Mouse (Mus musculus): ENCODE results near the gene Cxcr5.

The Cxcr5 gene

GRCm38 (mm10) chr9:44539816-44540421 lies 21.8 kb downstream of the Cxcr5 start:
- no peak for DNase-seq (ENCODE audit: inconsistent age in 2 of 2, low spot score in 1 of 2)

GRCm38 (mm10) chr9:44537625-44538301 lies 23.9 kb downstream of the Cxcr5 start:
- peak in 1 of 2 experiments; percentile 40 for DNase-seq (ENCODE audit: inconsistent age in 2 of 2, low spot score in 1 of 2)

- no peak for DNase-seq (ENCODE audit: inconsistent age in 2 of 2, low spot score in 1 of 2)
These were observed 28.6 kb downstream of the Cxcr5 start for GRCm38 (mm10) chr9:44532991-44533580.

DNA sequence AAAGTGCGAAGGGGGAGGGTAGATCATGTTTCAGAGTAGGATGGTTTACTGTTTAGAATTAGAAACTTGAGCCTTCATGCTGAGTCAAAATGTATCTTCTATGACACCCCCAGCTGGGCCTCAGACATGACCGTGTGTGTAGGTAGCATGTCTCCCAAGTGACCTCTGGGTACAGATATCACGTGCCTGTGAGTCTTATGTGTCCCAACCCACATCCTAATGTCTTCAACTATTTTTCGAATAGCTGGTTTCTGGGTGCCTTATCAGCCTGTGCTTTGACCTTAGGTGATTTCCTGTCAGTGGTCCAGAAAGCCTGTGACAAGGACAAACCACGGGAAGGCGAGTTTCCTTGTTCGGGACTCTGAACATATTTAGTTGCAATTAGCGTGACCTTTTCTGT lies 33.3 kb downstream of the Cxcr5 start:
- DNase-seq (ENCODE audit: inconsistent age in 2 of 2, low spot score in 1 of 2) = peak in 1 of 2 experiments; percentile 49

GRCm38 (mm10) chr9:44526337-44527112 lies 35.2 kb downstream of the Cxcr5 start:
- no peak for DNase-seq (ENCODE audit: inconsistent age in 2 of 2, low spot score in 1 of 2)

DNA sequence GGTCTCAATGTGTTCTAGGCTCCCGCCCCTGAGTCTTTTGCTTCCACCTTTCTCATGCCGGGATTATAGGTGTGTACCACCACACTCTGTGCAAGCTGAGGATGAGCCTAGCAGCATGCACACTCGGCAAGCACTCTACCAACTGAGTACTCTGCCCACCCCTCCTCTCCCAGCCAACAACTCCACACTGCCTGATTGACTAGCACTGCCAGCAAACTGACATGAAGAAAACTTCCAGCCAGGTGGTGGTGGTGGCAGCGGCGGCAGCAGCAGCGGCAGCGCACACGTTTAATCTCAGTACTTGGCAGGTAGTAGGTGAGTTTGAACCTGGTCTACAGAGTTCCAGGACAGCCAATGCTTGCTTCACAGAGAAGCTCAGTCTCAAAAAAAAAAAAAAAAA lies 36.1 kb downstream of the Cxcr5 start:
- DNase-seq (ENCODE audit: inconsistent age in 2 of 2, low spot score in 1 of 2) = no peak

DNA sequence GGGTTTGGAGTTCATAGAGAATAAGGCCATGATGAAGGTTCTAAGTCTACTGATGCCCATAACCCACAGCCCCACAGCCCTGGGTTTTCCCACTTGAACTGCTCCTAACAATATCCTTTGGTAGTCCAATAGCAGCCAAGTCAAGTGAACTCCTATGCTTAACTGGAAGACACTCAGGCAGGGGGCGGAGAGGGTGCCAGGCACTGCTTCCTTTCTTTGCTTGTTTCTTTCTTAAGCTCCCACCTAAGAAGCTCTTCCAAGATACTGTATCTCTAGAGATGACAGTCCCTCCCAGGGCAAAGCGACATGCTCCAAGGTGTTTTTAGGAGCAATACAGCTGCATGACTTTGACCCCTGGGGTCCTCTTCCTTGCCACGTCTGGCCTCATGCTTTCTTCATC lies 36.7 kb downstream of the Cxcr5 start:
- no peak for DNase-seq (ENCODE audit: inconsistent age in 2 of 2, low spot score in 1 of 2)

DNA sequence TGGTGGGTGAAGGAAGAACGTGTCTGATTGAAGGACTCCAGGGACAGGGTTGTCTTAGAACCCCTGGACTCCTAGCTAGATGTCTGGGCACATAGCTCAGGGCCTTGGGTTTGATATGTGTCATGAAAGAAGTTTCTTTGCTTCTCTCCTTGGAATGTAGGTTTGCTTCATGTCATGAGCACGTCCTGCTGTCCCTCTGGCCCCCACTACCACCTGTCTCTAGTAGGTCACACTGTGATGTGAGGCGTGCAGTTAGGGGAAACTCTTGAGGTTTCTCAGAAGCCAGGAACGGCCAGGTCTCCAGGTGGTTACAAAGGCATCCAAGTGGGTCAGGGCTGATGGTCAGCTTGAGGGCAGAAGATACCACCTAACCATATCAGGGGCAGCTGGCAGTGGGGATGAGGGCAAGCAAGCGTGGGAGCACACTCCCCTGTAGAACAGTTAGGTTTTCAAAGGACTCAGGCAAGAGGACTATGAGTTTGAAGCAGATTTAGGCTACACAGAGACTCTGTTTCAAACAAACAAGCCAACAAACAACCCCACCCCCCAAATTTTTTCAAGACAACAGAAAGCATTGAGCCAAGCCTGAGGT lies 37.3 kb downstream of the Cxcr5 start:
- DNase-seq (ENCODE audit: inconsistent age in 2 of 2, low spot score in 1 of 2) = no peak

DNA sequence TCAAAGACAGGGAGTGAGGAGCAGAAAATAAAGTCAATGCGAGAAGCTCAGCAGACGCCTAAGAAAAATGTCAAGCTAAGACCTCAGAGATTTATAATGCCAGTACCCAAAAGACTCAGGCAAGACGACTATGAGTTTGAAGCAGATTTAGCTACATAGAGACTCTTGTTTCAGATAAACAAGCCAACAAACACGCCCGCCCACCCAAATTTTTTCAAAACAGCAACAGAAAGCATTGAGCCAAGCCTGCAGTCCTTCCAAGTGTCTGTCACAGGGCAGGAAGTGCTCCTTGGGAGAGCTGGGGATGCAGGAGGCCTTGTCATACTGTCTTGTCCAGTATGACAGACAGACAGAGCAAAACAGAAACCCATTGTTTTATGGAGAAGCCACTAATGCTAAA lies 38.0 kb downstream of the Cxcr5 start:
- DNase-seq (ENCODE audit: inconsistent age in 2 of 2, low spot score in 1 of 2) = no peak

DNA sequence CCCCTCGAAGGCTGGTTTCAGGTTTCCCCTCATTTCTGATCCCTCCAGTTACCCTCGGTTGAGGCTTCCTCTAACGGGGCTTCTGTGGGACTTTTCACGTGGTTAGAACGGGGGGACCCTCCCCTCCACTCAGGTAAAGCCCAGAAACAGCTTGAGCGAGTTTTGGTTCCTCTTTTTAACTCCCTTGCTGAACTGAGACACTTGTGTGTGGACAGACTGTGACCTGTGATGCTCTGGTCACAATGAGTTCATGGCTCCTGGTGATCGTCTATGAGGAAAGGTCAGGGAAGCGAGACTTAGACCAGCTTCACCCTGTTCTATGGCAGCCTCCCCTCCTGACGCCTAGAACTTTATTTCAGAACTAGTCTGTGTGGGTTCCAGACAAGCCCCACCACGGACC lies 39.8 kb downstream of the Cxcr5 start:
- no peak for DNase-seq (ENCODE audit: inconsistent age in 2 of 2, low spot score in 1 of 2)

- no peak for DNase-seq (ENCODE audit: inconsistent age in 2 of 2, low spot score in 1 of 2)
These were observed 43.6 kb downstream of the Cxcr5 start for GRCm38 (mm10) chr9:44518068-44518467.

DNA sequence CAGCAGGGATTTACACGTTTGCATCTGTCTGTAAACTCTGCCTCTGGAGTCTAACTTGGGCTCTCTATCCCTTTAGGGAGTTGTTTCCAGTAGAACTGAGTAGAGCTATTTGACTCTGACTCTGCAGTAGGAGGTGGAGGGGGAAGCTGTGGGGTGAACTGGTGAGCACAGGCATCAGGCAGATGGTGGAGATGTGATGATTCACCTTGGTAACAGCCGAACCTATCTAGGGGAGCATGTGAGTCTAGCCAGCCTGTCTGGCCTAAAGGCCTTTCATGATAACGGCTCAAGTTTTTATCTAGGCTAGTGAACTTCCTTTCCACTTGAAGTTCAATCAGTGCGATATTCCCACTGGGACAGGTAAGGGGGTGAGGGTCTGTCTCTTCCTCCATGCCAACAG lies 44.3 kb downstream of the Cxcr5 start:
- DNase-seq (ENCODE audit: inconsistent age in 2 of 2, low spot score in 1 of 2) = peak in 1 of 2 experiments; percentile 47

- DNase-seq (ENCODE audit: inconsistent age in 2 of 2, low spot score in 1 of 2) = no peak
These were observed 45.8 kb downstream of the Cxcr5 start for GRCm38 (mm10) chr9:44515891-44516290.

DNA sequence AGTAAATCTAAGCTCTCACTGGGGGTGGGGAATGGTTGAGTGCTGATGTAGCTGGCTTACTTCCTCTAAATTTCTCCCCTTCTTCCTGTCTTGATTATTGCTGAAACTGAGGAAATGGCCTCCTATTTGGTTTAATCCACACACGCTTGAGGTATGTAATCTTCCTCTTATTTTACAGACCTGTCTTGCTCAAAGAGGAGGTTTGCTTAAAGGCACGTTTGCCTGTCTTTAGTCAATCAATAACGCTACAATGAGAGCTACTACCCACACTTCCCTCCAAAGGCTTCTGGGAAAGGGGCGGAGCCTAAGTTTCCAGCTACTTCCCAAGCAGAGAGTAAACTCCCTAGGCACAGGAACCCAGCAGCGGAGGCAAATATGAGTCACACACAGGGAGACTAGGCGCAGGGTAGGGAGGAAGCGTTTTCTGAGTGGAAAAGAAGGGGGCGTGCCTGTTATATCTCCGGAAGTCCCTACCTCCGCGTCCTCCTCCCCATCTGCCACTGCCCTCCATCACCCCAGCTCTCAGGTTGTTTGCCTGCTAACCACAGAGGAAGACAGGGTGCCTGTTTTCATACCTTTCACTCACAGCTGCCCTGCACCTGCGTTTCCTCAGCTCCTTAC lies 46.4 kb downstream of the Cxcr5 start:
- peak; percentile 47 to 76 for DNase-seq (ENCODE audit: inconsistent age in 2 of 2, low spot score in 1 of 2)

DNA sequence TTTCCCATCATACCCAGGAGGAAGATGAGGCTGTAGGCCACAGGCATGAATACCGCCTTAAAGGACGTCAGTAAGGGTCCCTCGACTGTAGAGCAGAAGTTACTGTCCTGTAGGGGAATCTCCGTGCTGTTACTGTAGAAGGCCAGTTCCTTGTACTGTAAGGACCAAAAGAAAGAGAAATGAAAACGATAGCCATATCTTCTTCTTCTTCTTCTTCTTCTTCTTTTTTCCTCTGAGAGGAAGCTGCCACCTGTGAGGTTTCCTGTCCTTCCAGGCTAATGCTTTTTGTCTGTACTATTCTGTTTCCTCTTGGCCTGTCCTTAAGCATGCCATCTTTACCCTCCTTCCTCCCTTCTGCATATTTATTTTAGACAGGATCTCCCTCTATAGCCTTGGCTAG lies 47.5 kb downstream of the Cxcr5 start:
- DNase-seq (ENCODE audit: inconsistent age in 2 of 2, low spot score in 1 of 2) = no peak

- no peak for DNase-seq (ENCODE audit: inconsistent age in 2 of 2, low spot score in 1 of 2)
These were observed 48.1 kb downstream of the Cxcr5 start for GRCm38 (mm10) chr9:44513610-44514009.

GRCm38 (mm10) chr9:44513121-44513520 lies 48.6 kb downstream of the Cxcr5 start:
- peak in 1 of 2 experiments; percentile 43 for DNase-seq (ENCODE audit: inconsistent age in 2 of 2, low spot score in 1 of 2)

DNA sequence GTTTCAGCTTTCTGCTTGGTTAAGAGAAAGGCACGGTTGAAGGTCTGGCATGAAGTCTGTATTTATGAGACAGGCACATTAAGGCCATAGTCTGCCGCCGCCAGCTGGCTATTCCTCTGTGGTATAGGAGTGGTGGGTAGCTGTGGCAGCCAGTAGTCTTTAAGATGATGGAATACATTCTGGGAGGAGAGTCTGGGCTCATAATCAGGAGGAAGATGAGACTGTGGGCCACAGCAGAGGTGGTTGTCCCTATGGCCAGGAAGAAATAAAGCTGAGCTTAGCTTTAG lies 49.0 kb downstream of the Cxcr5 start:
- no peak for DNase-seq (ENCODE audit: inconsistent age in 2 of 2, low spot score in 1 of 2)

DNA sequence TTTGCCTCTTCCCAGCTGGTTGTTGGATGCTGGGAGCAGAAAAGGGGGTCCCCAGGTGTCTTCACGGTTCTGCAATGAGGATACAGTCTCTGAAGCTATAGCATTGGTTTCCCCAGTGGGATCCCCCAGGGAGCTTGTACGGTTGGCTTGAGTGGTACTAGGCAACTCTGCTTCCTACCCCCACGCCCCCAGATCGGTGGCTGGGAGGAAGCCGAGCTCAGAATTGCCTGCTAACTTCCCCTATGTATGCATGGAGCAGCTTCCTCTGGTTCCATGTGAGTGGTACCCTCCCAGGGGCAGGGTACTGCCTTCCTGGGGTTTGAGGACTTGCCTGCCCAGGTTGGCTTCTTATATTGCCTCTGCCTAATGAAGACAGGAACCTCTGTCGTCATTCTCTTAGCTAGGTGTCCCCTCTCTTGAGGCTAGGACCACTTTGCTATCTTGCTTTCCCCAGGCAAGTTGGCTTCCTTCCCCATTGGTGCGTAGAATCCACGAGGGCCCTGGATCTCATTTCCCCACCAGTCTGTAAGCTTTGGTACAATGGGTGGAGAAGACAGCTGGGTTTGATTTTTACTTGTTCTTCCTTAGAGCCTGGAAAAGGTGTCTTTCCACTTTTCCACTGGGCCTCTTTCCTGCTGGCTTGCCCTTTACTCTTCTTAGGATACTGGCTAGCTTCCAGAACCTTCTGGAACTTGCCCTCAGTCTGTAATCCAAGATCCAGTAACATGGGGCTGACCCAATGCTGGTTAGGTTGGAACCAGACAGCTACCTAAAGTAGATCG lies 49.6 kb downstream of the Cxcr5 start:
- peak in 1 of 2 experiments; percentile 53 for DNase-seq (ENCODE audit: inconsistent age in 2 of 2, low spot score in 1 of 2)

DNA sequence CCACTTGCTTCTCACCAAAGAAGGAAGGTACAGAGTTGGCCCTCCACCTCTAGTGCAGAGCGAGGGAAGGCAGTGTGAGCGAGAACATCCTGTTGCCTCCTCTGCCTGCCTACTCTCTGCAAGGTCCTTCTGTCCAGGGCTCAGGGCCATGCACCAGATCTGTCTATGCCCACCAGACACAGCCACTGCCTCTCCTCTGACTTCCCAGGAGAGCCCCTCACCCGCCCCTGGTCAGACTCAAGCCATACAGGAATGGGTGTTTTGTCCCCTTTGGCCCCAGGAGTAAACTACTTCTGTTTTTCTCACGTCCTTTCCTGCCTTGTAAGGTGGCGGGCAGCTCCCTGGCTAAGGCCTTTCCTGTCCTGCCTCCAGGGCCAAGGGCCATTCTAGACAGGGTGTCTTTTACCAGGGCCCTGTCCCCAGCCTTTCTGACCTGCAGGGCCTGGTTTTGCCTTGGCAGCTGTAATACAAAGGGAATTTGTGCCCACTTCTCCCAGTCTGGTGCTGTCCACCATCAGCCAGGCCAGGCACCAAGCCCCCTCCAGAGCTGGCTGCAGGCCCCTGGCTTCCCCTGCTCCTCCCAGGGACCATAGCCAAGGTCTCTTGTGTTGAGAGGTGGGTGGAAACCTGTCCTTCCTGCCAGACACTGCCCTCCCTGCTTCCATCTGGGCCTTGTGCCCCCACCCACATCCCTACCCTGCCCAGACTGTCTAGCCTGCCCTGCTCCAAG lies 50.6 kb downstream of the Cxcr5 start:
- DNase-seq (ENCODE audit: inconsistent age in 2 of 2, low spot score in 1 of 2) = peak; percentile 27 to 72
